Mouse (Mus musculus) hindbrain, embryonic 13.5 days (tissue): ENCODE results near the gene Mucl1. TPM values are rescaled to one million over a fixed set of nuclear protein-coding genes. Genes with fewer than 3 reads are reported as not detected.
"Not testable (repeated sequence)": the region's sequence is repeated elsewhere in the genome, so short reads cannot be mapped to it uniquely, and the experiment has no call there.

Experiments
- ATAC-seq: fragments of 200-750 bp; cut with Nextera tagmentation; 2 replicates; pipeline ENCODE4 v1.8.0; 2017; ENCODE audit warnings: moderate TSS enrichment; ENCODE audit not compliant: low FRiP score
- H3K27ac ChIP-seq: fragments of 300-500 bp; sonication (generic); 2 replicates; pipeline ENCODE4 v1.5.1; 2015; ENCODE audit warnings: inconsistent platforms, mild to moderate bottlenecking, moderate library complexity
- H3K27me3 ChIP-seq: fragments of 300-500 bp; sonication (generic); 2 replicates; pipeline ENCODE4 v1.6.1; 2015; ENCODE audit warnings: mild to moderate bottlenecking, inconsistent platforms
- H3K36me3 ChIP-seq: fragments of 300-500 bp; sonication (generic); 2 replicates; pipeline ENCODE4 v1.6.1; 2015; ENCODE audit warnings: mild to moderate bottlenecking, inconsistent platforms
- H3K4me1 ChIP-seq: fragments of 300-500 bp; sonication (generic); replicated peaks from 2 replicates; pipeline ENCODE4 v1.6.1; 2015; ENCODE audit warnings: inconsistent platforms
- H3K4me2 ChIP-seq: fragments of 300-500 bp; sonication (generic); 2 replicates; pipeline ENCODE4 v1.6.1; 2015; ENCODE audit warnings: inconsistent platforms, mild to moderate bottlenecking, moderate library complexity
- H3K4me3 ChIP-seq: fragments of 300-500 bp; sonication (generic); 2 replicates; pipeline ENCODE4 v1.5.1; 2015; ENCODE audit warnings: mild to moderate bottlenecking, inconsistent platforms
- H3K9ac ChIP-seq: fragments of 300-500 bp; sonication (generic); 2 replicates; pipeline ENCODE4 v1.6.1; 2015; ENCODE audit warnings: mild to moderate bottlenecking, inconsistent platforms
- H3K9me3 ChIP-seq: fragments of 300-500 bp; sonication (generic); 2 replicates; pipeline ENCODE4 v1.6.1; 2016; ENCODE audit warnings: inconsistent platforms
- WGBS: fragments of 180-500 bp; shearing (Covaris S2); methylation state at CpG from one replicate; pipeline ENCODE4 v1.1.7; 2015; 5-methylcytosine and 5-hydroxymethylcytosine counted together
- polyA plus RNA-seq: library from polyadenylated mRNA; unstranded; fragments of >200 nt; fragmentation: Nextera tagmentation; extraction: Ambion mirVana; gene quantifications from 2 replicates; pipeline ENCODE4 v1.2.1, GENCODE M21; 2015

The Mucl1 gene
- polyA plus RNA-seq: not detected in 2 replicates

DNA sequence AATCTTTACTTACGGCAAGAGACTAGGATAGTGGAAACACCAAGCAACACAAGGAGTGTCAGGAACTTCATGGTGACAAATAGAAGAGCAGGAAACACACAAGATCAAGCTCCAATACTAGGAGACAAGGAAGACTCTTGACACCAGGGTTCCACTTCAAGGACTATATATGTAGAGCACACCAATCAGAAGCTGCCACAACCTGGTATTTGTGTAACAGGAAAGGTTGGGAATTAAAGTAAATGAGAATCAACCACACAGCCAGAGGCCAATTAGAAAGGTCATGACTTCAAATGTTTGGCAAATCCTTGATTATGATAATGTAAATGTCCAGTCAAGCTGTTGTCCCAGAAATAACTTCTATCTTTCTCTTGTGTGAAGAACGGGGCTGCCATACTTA is at the start of gene Mucl1:
Gene Mucl1 (minus strand): TSS at position 101 of the 400 bp plus-strand sequence.
- Histone ChIP-seq H3K9ac (no peak within 1 kb of the TSS), H3K36me3 (no peaks in the 10 kb centered on the region), H3K4me3 (no peak within 1 kb of the TSS), H3K4me2 (no peak within 1 kb of the TSS), H3K27ac (no peak within 1 kb of the TSS), H3K9me3 (no peaks in the 10 kb centered on the region), H3K4me1 (no peaks in the 10 kb centered on the region), H3K27me3 (no peaks in the 10 kb centered on the region)
- no peak for ATAC-seq
- WGBS: 93% methylated on average over 2 of the region's 2 CpGs

DNA sequence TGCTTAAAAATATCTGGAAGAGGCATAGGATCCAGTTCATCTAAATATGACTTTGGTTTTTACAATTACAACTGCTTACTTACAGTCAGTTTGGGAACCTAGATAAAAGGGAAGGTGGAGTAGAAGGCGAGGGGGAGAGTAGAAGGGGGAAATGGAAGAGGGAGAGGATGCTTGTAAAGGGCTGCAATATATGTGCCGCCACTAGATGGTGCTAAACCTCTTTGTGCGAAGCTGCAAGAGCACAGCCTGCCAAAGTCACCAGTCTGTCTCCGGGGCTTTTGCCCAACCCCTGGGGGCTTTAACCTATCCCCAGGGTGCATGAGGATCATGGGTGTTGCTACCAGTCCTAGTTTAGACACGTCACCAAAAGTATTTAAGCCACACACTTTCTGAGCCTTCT is 11.6 kb upstream of the Mucl1 start:
- not testable (repeated sequence) for H3K9me3 ChIP-seq, ATAC-seq
- WGBS: 16% methylated on average over 5 of the region's 5 CpGs

DNA sequence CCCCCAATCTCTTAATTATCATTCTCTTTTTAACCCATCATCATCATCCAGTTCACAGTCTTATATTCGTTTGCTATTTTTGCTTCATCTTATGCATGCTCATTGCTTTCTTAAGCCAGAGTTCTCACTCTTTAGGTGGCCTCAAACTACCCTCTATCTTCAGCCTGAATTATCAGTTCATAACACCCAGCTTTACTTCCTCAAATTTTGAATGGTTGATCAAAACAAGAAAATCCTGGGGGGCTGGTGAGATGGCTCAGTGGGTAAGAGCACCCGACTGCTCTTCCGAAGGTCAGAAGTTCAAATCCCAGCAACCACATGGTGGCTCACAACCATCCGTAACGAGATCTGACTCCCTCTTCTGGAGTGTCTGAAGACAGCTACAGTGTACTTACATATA is 38.4 kb downstream of the Mucl1 start:
- not testable (repeated sequence) for H3K36me3 ChIP-seq, H3K4me3 ChIP-seq, H3K9ac ChIP-seq, H3K4me2 ChIP-seq, ATAC-seq, H3K27ac ChIP-seq, H3K4me1 ChIP-seq, H3K9me3 ChIP-seq, H3K27me3 ChIP-seq
- WGBS: 79% methylated on average over 5 of the region's 5 CpGs

More for the DNA sequence above, 11.6 kb upstream of the Mucl1 start:
- H3K27me3 ChIP-seq, H3K27ac ChIP-seq, H3K36me3 ChIP-seq, H3K9ac ChIP-seq, H3K4me3 ChIP-seq, H3K4me1 ChIP-seq, H3K4me2 ChIP-seq: not testable (repeated sequence)

Other genes with a start within 250 kb of the Mucl1 start
- gene Ppp1r1a, start 217.5 kb downstream of the Mucl1 start, polyA plus RNA-seq: 99.2 and 101 TPM in 2 replicates
- gene Glycam1, start 190.4 kb downstream of the Mucl1 start, polyA plus RNA-seq: not detected in 2 replicates
- gene Mucl2, start 143.8 kb upstream of the Mucl1 start, polyA plus RNA-seq: not detected in 2 replicates